Mouse (Mus musculus): Measurements from ENCODE around the gene Gprasp1.

Gprasp1 gene

GRCm38 (mm10) chrX:135837896-135838295 is 95.4 kb downstream of the Gprasp1 start:
- no peak for DNase-seq (ENCODE audit: low spot score)

DNA sequence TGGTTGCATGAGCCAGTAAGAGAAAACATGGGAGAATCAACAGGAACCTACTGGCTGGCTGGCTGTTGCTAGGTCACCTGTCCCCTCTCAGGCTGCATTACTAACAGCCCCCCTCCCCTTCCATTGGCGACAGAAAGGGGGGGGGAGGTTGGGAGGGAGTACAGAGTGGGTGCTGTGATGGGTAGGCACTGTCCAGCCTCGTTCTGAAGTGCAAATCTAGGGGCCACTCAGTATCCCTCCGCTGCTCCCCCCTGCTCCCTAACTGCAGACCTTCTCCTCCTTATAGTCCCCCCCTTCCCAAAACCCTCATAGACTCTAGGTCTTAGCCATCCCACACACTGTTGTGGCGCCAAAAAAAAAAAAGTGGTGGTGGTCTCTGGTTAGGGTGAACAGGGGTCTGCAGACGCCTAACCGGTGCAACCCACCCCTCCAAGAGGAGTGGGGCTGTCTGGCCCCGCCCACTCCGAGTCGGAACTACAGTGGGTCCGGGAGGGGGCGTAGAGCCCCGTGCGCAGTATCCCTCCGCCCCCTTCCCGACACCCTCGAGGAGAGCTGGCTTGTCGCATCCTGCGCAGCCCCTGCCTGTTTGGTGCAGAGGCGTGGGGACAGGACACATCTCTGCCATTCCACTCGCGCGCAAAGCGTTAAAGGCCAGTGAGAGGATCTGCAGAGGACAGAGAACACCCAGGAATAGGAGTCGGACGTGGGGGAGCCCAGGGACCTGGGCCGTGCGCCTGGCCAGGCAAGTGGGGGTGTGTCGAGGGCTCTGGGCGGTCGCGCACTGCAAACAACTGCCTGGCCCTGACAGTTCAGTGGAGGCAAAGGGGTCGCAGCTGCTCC is 96.2 kb downstream of the Gprasp1 start, which contains the start of gene Gprasp2:
Gprasp2 (plus strand) TSS at position 514 of the 840 bp plus-strand sequence.
- peak; percentile 25 for DNase-seq (ENCODE audit: low spot score)

DNA sequence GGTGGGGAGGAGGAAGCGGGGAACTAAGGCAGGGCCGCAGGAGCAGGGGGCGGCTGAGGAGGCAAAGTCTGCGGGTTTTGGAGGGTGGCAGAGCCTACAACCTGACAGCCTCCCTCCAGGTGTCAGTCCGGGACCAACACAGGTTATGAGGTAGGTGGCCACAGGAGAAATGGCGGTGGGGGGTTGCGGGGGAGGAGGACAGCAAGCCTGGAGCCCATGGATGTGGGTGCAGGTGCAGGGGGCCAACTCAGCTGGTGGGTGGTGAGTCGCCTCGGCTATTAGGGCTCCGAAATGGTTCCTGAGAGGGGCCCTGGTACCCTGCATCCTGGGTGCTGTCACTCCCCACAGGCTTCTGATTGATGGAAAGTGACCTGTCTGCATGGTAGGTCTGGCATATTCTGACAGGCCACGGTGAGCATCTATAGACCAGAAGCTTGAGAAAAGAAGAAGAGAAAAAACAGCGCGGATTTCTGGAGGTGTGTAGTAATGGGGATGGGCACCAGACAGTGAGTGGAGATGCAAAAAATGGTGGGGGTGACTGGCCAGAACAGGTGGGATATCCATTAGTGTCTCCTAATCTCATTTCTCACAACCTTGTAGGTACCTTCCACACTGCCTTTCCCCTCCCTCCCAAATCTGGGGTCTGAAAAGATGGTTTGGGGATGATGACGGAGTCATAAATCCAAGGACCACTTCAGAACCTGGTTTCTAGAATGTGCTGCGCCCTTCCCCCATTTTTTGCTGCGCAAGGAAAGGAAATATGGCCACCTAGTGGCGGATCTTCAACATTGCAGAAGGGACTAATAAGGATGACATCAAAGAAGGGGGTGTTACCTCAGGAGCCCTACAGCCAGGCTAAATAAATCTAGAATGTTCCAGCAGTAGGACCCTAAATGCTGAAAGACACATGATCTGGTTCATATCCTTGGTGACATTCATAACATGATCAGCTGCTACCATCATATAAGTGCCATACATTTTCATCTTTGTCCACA is 97.2 kb downstream of the Gprasp1 start:
- peak; percentile 58 for DNase-seq (ENCODE audit: low spot score)

All from MN1 (cell line).